Mouse (Mus musculus) stomach, embryonic 14.5 days (tissue): ENCODE data around the gene Spata21. TPM values are rescaled to one million over a fixed set of nuclear protein-coding genes. Genes with fewer than 3 reads are reported as not detected.

Source experiments
- ATAC-seq: fragments of 200-750 bp; cut with Nextera tagmentation; 2 replicates; pipeline ENCODE4 v1.8.0; 2017; ENCODE audit warnings: low read depth, moderate TSS enrichment; ENCODE audit not compliant: insufficient number of reproducible peaks, insufficient read depth, low FRiP score
- H3K27ac ChIP-seq: fragments of 300-500 bp; sonication (generic); 2 replicates; pipeline ENCODE4 v1.5.1; 2014; ENCODE audit warnings: mild to moderate bottlenecking, low read length, moderate library complexity, mixed read lengths
- H3K27me3 ChIP-seq: fragments of 300-500 bp; sonication (generic); 2 replicates; pipeline ENCODE4 v1.6.1; 2014; ENCODE audit warnings: low read length, control low read depth, mixed read lengths; ENCODE audit not compliant: control insufficient read depth, insufficient read depth
- H3K36me3 ChIP-seq: fragments of 300-500 bp; sonication (generic); 2 replicates; pipeline ENCODE4 v1.6.1; 2014; ENCODE audit warnings: mild to moderate bottlenecking, control low read depth, low read length, moderate library complexity, mixed read lengths; ENCODE audit not compliant: control insufficient read depth, insufficient read depth
- H3K4me1 ChIP-seq: fragments of 300-500 bp; sonication (generic); 2 replicates; pipeline ENCODE4 v1.6.1; 2014; ENCODE audit warnings: low read length, control low read depth, mixed read lengths; ENCODE audit not compliant: control insufficient read depth, insufficient read depth
- H3K4me2 ChIP-seq: fragments of 300-500 bp; sonication (generic); replicated peaks from 2 replicates; pipeline ENCODE4 v1.6.1; 2014; ENCODE audit warnings: low read depth, low read length, control low read depth
- H3K4me3 ChIP-seq: fragments of 300-500 bp; sonication (generic); 2 replicates; pipeline ENCODE4 v1.5.1; 2014; ENCODE audit warnings: low read depth, low read length, control low read depth
- H3K9ac ChIP-seq: fragments of 300-500 bp; sonication (generic); replicated peaks from 2 replicates; pipeline ENCODE4 v1.6.1; 2014; ENCODE audit warnings: low read depth, mild to moderate bottlenecking, control low read depth, low read length, moderate library complexity, mixed read lengths
- H3K9me3 ChIP-seq: fragments of 300-500 bp; sonication (generic); 2 replicates; pipeline ENCODE4 v1.6.1; 2016; ENCODE audit warnings: low read depth, low read length, control low read depth; ENCODE audit not compliant: control insufficient read depth
- whole genome bisulfite sequencing: fragments of 180-500 bp; shearing (Covaris S2); extraction: QIAGEN DNeasy Blood & Tissue Kit; methylation state at CpG from one replicate; pipeline ENCODE4 v1.1.7; 2014; 5-methylcytosine and 5-hydroxymethylcytosine counted together
- polyA plus RNA-seq: library from polyadenylated mRNA; unstranded; fragments of >200 nt; fragmentation: Nextera tagmentation; extraction: Ambion mirVana; gene quantifications from 2 replicates; pipeline ENCODE4 v1.2.1, GENCODE M21; 2014

Spata21 gene
- 0.30 and 0.59 TPM in 2 replicates for polyA plus RNA-seq

DNA sequence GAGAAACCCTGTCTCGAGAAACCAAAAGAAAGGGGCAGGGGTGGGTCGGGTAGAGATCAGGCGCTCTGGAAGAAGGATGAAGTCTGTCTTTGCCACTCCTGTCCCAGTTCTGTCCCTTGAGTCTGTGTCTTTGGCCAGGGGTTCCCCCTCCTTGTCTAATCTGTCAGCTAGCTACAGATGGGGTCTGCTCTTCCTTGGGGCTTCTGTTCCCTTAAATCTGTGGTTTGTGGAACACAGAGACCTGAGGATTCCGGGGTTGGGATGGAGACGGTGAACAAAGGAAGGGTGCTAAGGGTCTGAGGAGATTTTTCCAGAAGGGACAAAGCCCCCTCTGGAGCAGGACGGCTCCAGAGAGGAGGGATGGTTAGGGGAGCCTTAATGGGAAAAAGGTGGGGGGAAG, at the start of gene Spata21:
Gene Spata21 (plus strand): TSS at position 301 of the 400 bp plus-strand sequence.
- no peak for ATAC-seq
- no peaks in the 10 kb centered on the region for H3K36me3 ChIP-seq
- H3K4me3 ChIP-seq, result no peak within 1 kb of the TSS
- H3K9me3 ChIP-seq, result no peaks in the 10 kb centered on the region
- H3K9ac ChIP-seq, result no peak within 1 kb of the TSS
- no peaks in the 10 kb centered on the region for H3K4me1 ChIP-seq
- H3K4me2 ChIP-seq, result no peak within 1 kb of the TSS
- H3K27ac ChIP-seq, result no peak within 1 kb of the TSS
- WGBS, result 75% methylated on average over 6 of the region's 6 CpGs
- H3K27me3 ChIP-seq, result no peaks in the 10 kb centered on the region

DNA sequence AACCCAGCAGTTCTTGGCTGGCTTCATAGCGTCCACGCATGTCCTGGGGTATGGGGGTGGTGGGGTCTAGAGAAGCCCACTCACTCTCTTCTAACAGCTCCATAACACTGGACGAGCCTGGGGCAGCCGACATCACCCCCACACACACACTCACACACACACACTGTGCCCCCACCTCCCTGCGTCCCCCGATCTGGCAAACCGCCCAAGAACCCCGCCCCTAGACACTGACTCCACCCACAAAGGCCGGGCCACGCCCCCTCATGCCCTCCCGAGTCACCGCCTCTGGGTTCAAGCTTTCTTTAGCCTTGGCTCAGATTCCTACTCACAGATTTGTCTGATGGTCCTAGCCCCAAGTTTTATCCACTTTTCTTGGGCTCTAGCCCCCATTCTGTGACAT, 47.0 kb upstream of the Spata21 start:
- ATAC-seq, result no peak
- no peak overlapping the region for H3K4me3 ChIP-seq
- H3K4me1 ChIP-seq, result peaks cover 4% of the 10 kb centered on the region; the same call in 1 of the 2 replicates
- 45% methylated on average over 12 of the region's 12 CpGs for WGBS
- no peak overlapping the region for H3K9ac ChIP-seq
- H3K36me3 ChIP-seq, result peaks cover 5% of the 10 kb centered on the region; the same call in 1 of the 2 replicates
- H3K9me3 ChIP-seq, result no peaks in the 10 kb centered on the region
- no peak overlapping the region for H3K27ac ChIP-seq
- no peak overlapping the region for H3K4me2 ChIP-seq
- no peaks in the 10 kb centered on the region for H3K27me3 ChIP-seq

DNA sequence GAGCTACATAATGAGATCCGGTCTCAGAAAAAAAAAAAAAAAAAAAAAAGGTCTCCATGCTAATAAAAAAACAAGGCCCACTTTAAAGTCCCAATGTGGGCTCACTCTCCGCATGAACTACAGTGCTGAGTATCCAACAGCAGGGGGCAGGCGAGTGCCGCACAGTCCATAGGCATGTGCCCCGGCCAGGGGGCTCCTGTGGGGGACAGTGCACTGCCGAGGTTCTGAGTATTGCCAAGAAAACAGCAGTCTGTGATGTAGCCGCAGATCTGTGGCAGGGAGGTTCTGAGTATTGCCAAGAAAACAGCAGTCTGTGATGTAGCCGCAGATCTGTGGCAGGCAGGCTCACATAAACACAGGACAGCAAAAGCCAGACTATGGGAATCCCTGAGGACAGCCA, 43.3 kb upstream of the Spata21 start:
- peak; percentile 76; the same call in 1 of the 2 replicates for ATAC-seq
- Histone ChIP-seq H3K36me3 (no peaks in the 10 kb centered on the region; the same call in 1 of the 2 replicates), H3K27ac (peak overlapping the region; percentile 82), H3K9ac (no peak overlapping the region), H3K4me3 (no peak overlapping the region), H3K4me2 (no peak overlapping the region), H3K27me3 (no peaks in the 10 kb centered on the region), H3K4me1 (peaks cover 8% of the 10 kb centered on the region), H3K9me3 (no peaks in the 10 kb centered on the region)
- 10% methylated on average over 8 of the region's 8 CpGs for WGBS

DNA sequence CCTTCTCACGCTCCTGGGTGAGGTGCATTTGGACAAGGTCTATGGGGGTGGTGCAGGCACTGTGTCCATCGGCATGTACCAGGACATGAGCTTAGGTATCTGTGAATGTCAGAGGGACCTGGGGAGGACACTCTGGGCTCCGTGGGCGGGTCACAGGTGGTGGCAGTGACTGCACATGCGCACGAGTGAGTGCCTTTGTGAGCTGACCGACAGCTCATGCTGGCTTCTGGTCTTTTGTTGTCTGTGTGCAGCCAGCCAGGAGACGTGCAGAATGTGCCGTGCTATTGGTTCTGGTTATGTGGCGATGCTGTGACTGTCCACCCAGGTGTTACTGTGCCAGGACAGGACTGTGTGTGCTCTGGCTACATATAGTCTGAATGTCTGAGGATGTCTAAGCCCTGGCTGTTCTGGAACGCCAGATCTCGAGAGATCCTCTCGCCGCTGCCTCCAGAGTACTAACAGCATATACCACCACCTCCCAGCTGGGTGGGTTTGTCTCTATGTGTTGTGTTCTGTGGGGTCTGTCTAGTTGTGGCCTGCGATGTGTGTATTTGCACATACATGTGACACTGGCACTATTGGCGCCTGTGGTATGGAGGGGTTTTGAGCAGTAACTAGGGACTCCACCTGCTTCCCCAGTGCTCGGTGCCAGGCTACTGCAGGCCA, 39.2 kb upstream of the Spata21 start:
- H3K27me3 ChIP-seq, result no peaks in the 10 kb centered on the region
- no peak overlapping the region for H3K4me3 ChIP-seq
- no peaks in the 10 kb centered on the region for H3K9me3 ChIP-seq
- ATAC-seq, result no peak
- H3K27ac ChIP-seq, result peak overlapping the region; percentile 33; the same call in 1 of the 2 replicates
- H3K4me2 ChIP-seq, result no peak overlapping the region
- H3K4me1 ChIP-seq, result peaks cover 8% of the 10 kb centered on the region
- no peaks in the 10 kb centered on the region for H3K36me3 ChIP-seq
- 81% methylated on average over 17 of the region's 17 CpGs for WGBS
- H3K9ac ChIP-seq, result no peak overlapping the region

DNA sequence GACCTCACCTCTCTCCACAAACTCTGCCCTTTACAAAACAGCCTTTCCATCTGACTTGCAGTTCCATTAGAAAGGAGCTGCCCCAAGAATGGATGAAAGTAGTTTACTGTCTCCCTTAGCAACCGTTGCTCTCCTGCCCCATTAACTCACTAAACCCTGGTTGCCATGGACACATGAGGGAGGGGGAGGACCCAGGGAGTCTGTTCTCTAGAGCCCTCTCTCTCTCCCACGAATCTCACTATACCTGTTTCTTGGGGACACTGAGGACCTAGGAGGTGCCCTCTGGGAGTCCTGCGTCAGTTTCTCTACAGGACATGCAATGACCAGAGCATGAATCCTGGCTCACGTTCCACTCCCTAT, 38.7 kb upstream of the Spata21 start:
- 40% methylated on average over 4 of the region's 4 CpGs for WGBS
- Histone ChIP-seq H3K4me2 (no peak overlapping the region), H3K27me3 (no peaks in the 10 kb centered on the region), H3K9me3 (no peaks in the 10 kb centered on the region), H3K4me1 (peaks cover 7% of the 10 kb centered on the region), H3K9ac (no peak overlapping the region), H3K4me3 (no peak overlapping the region), H3K27ac (no peak overlapping the region; the same call in 1 of the 2 replicates), H3K36me3 (no peaks in the 10 kb centered on the region)
- ATAC-seq, result no peak

DNA sequence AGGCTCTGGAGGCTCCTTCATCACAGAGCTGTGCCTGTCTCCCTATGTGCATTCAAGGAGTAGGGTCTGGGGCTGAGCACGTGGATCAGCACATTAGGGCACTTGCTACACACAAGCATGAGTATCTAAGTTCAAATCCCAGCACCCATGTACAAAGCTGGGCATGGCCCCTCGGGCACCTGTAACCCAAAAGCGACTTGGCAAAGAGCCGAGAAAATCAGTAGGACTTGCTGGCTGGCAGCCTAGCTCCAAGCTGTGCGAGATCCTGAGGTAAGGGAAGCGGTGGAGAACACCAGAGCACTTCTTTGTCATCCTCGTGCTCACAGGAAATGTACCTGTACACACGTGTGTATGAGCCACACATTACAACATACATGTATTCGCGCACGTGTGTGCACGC, 35.7 kb upstream of the Spata21 start:
- H3K9ac ChIP-seq, result no peak overlapping the region
- no peak overlapping the region for H3K4me2 ChIP-seq
- no peak for ATAC-seq
- no peak overlapping the region for H3K27ac ChIP-seq
- H3K36me3 ChIP-seq, result peaks cover 7% of the 10 kb centered on the region; the same call in 1 of the 2 replicates
- WGBS, result 87% methylated on average over 12 of the region's 12 CpGs
- H3K27me3 ChIP-seq, result no peaks in the 10 kb centered on the region
- H3K4me3 ChIP-seq, result no peak overlapping the region
- no peaks in the 10 kb centered on the region for H3K9me3 ChIP-seq
- H3K4me1 ChIP-seq, result peaks cover 3% of the 10 kb centered on the region; the same call in 1 of the 2 replicates

DNA sequence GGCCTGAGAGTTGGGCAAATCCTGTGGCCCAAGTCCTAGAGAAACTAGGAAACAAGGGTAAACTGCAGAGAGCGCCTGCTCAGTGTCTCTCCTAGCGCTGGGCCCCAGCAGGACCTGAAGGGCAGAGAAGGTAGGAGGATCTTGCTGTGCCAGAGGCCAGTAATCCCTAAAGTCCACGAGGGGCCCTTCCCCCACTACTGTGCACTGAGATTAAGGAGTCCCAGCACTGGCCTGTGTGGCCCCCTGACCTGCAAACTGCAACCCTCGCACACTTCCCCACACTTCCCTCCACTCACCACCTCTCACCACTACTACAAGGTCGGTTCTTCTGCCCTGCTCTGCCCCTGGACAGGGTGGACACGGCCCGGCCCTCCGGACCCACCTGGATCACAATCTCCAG, 35.0 kb upstream of the Spata21 start:
- no peak for ATAC-seq
- H3K4me3 ChIP-seq, result no peak overlapping the region

DNA sequence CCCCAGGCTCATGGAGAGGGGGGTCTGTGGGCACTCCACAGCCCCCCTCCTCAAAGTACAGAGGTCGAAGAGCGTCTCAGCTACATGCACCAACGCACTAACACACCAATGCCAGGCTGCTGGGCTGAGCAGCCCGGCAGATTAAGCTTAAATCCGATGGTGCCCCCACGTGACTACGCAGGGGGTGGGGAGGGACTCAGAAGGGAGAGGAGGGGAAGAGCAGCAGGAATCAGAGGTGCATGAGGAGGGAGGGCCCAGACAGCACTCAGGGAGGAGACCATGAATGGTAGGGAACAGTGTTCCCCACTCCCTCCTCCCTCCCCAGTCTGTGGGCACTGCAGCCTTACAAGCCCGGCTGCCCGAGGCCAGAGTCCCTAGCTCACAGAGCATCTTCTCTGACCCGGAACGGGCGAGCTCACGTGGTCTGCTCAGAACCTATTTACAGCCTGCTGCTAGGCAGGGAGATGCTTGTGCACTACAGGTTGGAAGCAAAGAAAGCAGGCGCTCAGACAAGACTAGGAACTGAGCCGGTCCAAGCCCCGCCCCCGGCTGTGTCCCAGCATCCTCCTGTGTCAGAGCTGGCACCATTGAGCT, 34.5 kb upstream of the Spata21 start:
- no peak overlapping the region for H3K4me3 ChIP-seq
- H3K27me3 ChIP-seq, result no peaks in the 10 kb centered on the region
- peaks cover 3% of the 10 kb centered on the region; the same call in 1 of the 2 replicates for H3K4me1 ChIP-seq
- H3K9ac ChIP-seq, result no peak overlapping the region
- no peaks in the 10 kb centered on the region for H3K9me3 ChIP-seq
- H3K27ac ChIP-seq, result no peak overlapping the region
- peaks cover 7% of the 10 kb centered on the region; the same call in 1 of the 2 replicates for H3K36me3 ChIP-seq
- H3K4me2 ChIP-seq, result no peak overlapping the region
- 0 out of 2 replicates have a peak, but pooled peaks have one; percentile 11 for ATAC-seq
- WGBS, result 44% methylated on average over 17 of the region's 17 CpGs

More for the DNA sequence above, 35.0 kb upstream of the Spata21 start:
- H3K4me2 ChIP-seq, result no peak overlapping the region
- peaks cover 3% of the 10 kb centered on the region; the same call in 1 of the 2 replicates for H3K4me1 ChIP-seq
- no peak overlapping the region for H3K9ac ChIP-seq
- H3K36me3 ChIP-seq, result peaks cover 7% of the 10 kb centered on the region; the same call in 1 of the 2 replicates
- 49% methylated on average over 8 of the region's 8 CpGs for WGBS
- H3K27ac ChIP-seq, result no peak overlapping the region
- no peaks in the 10 kb centered on the region for H3K27me3 ChIP-seq
- no peaks in the 10 kb centered on the region for H3K9me3 ChIP-seq
